Mouse (Mus musculus) NIH3T3 (cell line): ENCODE data around the gene Rmnd5a.
A peak's percentile ranks its signal among the peaks of the same experiment; 100 is the strongest.

Source experiments
- DNase-seq: peaks from one replicate; pipeline ENCODE4 v3.0.0-alpha.2; 2012; ENCODE audit warnings: low read depth

Rmnd5a gene

GRCm38 (mm10) chr6:71442130-71442529 is 1.7 kb upstream of the Rmnd5a start:
- DNase-seq: no peak

GRCm38 (mm10) chr6:71441251-71441580 is 779 bp upstream of the Rmnd5a start:
- no peak for DNase-seq

- DNase-seq: no peak
These were observed 283 bp downstream of the Rmnd5a start for GRCm38 (mm10) chr6:71440217-71440491.

GRCm38 (mm10) chr6:71439506-71440216 is 776 bp downstream of the Rmnd5a start:
- DNase-seq: peak; percentile 61

GRCm38 (mm10) chr6:71438070-71438469 is 2.4 kb downstream of the Rmnd5a start:
- DNase-seq: no peak

GRCm38 (mm10) chr6:71427996-71428725 is 12.3 kb downstream of the Rmnd5a start:
- peak; percentile 69 for DNase-seq

- no peak for DNase-seq
These were observed 14.8 kb downstream of the Rmnd5a start for GRCm38 (mm10) chr6:71425681-71426080.

GRCm38 (mm10) chr6:71423116-71423515 is 17.3 kb downstream of the Rmnd5a start:
- DNase-seq: peak; percentile 70

GRCm38 (mm10) chr6:71422162-71422561 is 18.3 kb downstream of the Rmnd5a start:
- DNase-seq: no peak

GRCm38 (mm10) chr6:71420848-71421247 is 19.6 kb downstream of the Rmnd5a start:
- no peak for DNase-seq

- peak; percentile 90 for DNase-seq
These were observed 21.6 kb downstream of the Rmnd5a start for GRCm38 (mm10) chr6:71418874-71419273.

GRCm38 (mm10) chr6:71415446-71415845 is 25.0 kb downstream of the Rmnd5a start:
- no peak for DNase-seq

- peak; percentile 18 for DNase-seq
These were observed 25.8 kb downstream of the Rmnd5a start for GRCm38 (mm10) chr6:71414624-71415023.

GRCm38 (mm10) chr6:71398829-71399609 is 41.4 kb downstream of the Rmnd5a start:
- DNase-seq: peak; percentile 76

- DNase-seq: no peak
These were observed 43.7 kb downstream of the Rmnd5a start for GRCm38 (mm10) chr6:71396761-71397160.

GRCm38 (mm10) chr6:71396016-71396415 is 44.4 kb downstream of the Rmnd5a start:
- DNase-seq: no peak

GRCm38 (mm10) chr6:71390496-71390895 is 49.9 kb downstream of the Rmnd5a start:
- no peak for DNase-seq

- no peak for DNase-seq
These were observed 58.8 kb downstream of the Rmnd5a start for GRCm38 (mm10) chr6:71381654-71382053.

- DNase-seq: no peak
These were observed 63.7 kb downstream of the Rmnd5a start for GRCm38 (mm10) chr6:71376711-71377110.

- no peak for DNase-seq
These were observed 65.5 kb downstream of the Rmnd5a start for GRCm38 (mm10) chr6:71374921-71375320.

- DNase-seq: no peak
These were observed 66.1 kb downstream of the Rmnd5a start for GRCm38 (mm10) chr6:71374311-71374829.

GRCm38 (mm10) chr6:71373249-71373775 is 67.1 kb downstream of the Rmnd5a start, which contains the start of gene Cd8a:
Cd8a (plus strand) TSS chr6:71373427.
- no peak for DNase-seq
